Mouse (Mus musculus) adrenal gland, postnatal 4 days (tissue): ENCODE results near the gene Hdac4. TPM values are rescaled to one million over a fixed set of nuclear protein-coding genes. Genes with fewer than 3 reads are reported as not detected.

Experiments
- DNase-seq, 2 experiments: peaks; one replicate each; pipeline ENCODE4 v3.0.0; 2021 to 2022; ENCODE audit warnings: low spot score in 2 of 2, mixed read lengths in 2 of 2
- total RNA-seq, 2 experiments: library from RNA; stranded (reverse); gene quantifications; 2 replicates each; pipeline ENCODE4 v1.2.3; 2021

Gene Hdac4
- total RNA-seq, 2 experiments from 2014 or later, result 93.3 to 97.8 TPM

GRCm38 (mm10) chr1:92064307-92064706, 131.2 kb downstream of the Hdac4 start:
- DNase-seq, result no peak

DNA sequence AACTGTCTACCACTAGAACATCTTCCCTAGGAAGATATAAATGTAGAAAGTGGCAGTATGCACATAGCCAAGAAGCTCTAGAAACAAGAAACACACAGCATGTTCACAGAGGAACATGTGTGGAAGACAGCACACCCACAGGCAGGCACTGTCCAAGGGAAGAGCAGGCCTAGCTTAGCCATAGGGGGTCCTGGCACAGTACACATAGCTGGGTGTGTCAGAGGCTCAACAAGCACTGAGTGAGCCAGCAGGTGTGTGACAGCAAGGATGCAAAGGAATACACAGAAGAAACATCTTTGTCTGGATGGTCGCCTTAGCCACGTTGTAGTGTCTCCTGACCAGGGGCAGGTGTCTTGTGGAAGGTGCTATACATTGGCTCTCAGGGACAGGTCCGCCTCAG, 132.2 kb downstream of the Hdac4 start:
- DNase-seq, result no peak

- no peak for DNase-seq
These were observed 134.1 kb downstream of the Hdac4 start for GRCm38 (mm10) chr1:92061198-92062073.

DNA sequence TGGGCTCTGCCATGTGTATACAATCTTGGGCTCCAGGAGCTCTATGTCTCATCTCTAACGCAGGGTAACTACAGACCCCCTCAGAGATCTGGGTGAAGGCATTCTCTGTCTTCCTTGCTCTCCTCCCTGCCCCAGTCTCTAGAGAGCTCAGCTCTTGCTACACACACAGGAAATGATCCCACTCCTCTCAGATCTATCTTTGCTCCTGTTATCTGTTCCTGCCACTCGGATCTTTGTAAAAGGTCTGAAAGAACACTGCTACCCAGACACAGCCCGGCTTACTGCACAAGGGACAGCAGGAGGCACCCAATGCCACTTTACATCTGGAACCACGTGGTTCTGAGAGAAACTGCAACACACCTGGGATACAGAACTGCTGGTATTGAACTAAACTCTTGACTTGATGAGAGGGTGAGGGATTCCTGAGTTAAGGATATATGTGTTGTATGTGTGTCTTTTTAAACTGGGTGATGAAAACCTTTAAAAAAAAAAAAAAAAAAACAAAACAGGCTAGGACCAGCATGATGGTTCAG, 134.9 kb downstream of the Hdac4 start:
- DNase-seq, result no peak

GRCm38 (mm10) chr1:92059571-92059970, 135.9 kb downstream of the Hdac4 start:
- DNase-seq, result no peak

- no peak for DNase-seq
These were observed 136.6 kb downstream of the Hdac4 start for GRCm38 (mm10) chr1:92058731-92059425.

GRCm38 (mm10) chr1:92057068-92057467, 138.4 kb downstream of the Hdac4 start:
- DNase-seq, result no peak

DNA sequence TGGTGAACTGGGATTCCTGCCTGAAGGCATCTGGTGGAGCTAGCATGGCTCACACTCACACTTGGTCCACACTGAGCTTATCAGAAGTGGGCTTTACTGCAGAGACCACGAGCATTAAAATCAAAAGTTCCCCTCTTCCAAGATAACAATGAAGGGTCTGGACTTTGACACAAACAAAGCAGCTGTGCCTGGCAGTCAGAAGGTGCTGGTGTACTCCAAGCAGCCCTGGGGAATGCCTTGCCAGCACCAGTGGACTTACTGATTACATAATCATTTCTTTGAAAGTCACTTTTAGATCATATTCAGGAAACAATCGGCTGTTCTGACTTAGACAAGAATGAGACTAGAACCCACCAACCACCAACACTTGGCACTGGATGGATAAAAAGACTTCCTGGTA, 140.3 kb downstream of the Hdac4 start:
- DNase-seq, result no peak

DNA sequence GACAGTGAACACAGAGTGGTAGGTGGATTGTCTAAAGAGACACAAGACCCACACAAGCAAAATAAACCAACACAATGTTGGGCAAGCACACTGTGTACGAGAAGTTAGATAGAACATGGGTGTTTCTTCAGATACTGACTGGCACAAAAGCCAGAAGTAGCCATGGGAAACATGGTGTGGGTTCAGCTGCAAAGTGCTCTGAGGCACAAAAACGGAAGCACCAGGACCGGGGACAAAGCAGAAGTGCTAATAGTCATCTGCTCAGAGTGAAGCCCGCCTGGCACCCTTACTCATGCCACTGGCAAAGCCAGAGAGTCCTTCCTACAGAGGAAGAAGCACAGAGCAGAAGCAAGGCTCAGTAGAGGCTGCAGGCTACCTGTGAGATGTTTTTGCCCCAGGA, 143.3 kb downstream of the Hdac4 start:
- DNase-seq, result no peak

GRCm38 (mm10) chr1:92051489-92052062, 143.9 kb downstream of the Hdac4 start:
- no peak for DNase-seq

DNA sequence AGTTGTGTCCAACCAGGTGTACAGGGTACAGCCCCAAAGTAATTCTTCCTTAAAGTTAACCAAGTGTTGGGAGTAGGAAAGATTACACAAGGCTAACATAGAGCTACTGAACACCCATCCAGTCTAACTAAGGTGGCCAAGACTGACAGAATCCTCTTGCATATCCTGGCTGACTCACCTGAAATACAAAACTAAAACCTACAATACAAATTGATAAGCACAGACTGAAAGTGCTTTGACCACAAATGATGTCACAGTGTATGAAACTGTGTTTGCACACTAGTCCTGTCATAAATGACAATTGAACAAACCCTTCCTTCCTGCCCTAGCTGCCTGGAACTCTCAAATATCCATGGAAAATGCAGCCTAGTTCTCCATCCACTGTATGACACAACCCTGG, 144.5 kb downstream of the Hdac4 start:
- no peak for DNase-seq

DNA sequence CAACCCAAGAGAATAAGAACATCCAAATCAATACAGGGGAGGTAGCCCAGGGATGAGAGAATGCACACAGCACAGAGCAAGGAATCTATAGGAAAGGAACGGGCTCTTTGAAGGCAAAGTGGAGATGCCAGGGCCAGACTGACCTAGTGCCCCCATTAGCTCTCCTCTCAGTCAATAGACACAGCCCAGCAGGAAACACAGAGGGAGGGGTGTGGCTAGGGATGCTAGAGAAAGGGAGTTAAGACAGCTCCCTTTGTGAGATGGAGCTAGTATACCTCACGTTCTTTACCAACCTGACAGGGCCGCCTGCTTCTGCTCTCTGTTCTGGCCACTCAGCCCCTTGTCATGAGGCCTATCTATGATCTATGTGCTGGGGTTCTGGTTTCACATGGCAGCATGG, 144.9 kb downstream of the Hdac4 start:
- no peak for DNase-seq

- DNase-seq, result no peak
These were observed 146.8 kb downstream of the Hdac4 start for GRCm38 (mm10) chr1:92048415-92049354.

GRCm38 (mm10) chr1:92045671-92046070, 149.8 kb downstream of the Hdac4 start:
- no peak for DNase-seq

- no peak for DNase-seq
These were observed 150.6 kb downstream of the Hdac4 start for GRCm38 (mm10) chr1:92044868-92045267.

DNA sequence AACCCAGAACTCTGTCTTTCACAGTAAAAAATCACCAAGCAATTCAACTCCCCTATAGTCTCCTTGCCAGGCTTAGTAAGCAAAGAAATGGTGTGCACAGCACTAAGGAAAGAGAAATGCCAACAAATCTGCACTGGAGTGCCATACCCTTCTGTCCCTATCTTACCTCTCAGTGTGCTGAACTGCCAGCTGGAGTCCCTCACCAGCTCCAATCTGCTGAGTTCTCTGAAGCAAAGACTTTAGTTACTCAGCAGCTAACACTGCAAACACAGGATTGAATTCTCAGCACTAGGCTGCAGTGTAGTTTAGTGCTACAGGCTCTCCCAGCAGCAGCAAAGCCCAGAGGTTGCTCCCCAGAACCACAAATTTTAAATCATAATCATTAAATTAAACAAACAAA, 151.5 kb downstream of the Hdac4 start:
- DNase-seq, result no peak

DNA sequence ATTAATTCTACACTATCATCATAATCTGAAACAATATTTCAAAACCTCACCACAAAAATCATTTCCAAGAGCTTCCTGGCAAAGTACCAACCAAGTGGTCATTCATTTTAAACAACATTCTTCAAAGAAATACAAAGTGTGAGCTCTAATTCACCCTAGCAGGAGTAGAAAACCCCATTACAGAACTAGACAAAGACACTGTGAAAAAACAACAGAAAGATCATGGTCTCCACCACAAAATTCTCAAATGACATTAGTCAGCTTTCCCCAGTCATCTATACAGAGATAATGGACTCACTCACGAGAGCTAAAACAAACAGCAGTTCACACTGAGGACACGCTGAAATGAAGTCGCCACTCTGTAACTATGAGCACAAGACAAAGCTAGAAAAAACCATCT, 153.4 kb downstream of the Hdac4 start:
- DNase-seq, result no peak

DNA sequence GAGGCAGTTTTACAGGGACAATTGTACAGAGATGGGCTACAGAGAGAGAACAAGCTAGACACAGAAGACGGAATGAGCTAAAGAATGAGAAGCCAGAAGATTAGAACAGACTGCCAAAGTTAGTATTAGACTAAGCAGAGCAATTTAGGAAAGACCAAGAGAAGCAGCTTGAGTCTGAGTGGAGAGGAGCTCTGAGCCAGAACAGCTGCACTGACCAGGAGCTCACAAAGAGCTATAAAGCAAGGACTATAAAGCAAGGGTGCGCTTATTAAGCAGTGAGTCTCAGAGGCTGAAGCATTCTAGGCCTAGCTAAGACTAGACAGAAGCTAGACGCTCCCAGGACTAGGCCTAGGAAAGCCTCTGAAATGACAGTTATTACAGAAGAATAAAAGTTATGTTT, 154.2 kb downstream of the Hdac4 start:
- no peak for DNase-seq

GRCm38 (mm10) chr1:92038714-92039113, 156.8 kb downstream of the Hdac4 start:
- no peak for DNase-seq

GRCm38 (mm10) chr1:92037039-92037438, 158.5 kb downstream of the Hdac4 start:
- no peak for DNase-seq

- no peak for DNase-seq
These were observed 159.7 kb downstream of the Hdac4 start for GRCm38 (mm10) chr1:92035770-92036169.
